Mouse (Mus musculus) kidney, adult 2 months (tissue): Measurements from ENCODE around the gene D5Ertd579e.

Experiments used
- CTCF ChIP-seq: fragments of 200-500 bp; conservative IDR thresholded peaks from 2 replicates; pipeline ENCODE4 v1.5.1; 2011; ENCODE audit warnings: low read depth, mild to moderate bottlenecking, control low read depth, low read length, moderate library complexity, mixed read lengths; ENCODE audit not compliant: insufficient read depth, insufficient read length
- POLR2A ChIP-seq: fragments of 200-500 bp; IDR thresholded peaks from one replicate; pipeline ENCODE4 v1.6.1; 2011; ENCODE audit warnings: low read depth, low read length, control low read depth

GRCm38 (mm10) chr5:36705390-36705789 lies 9.6 kb upstream of the D5Ertd579e start:
- TF ChIP-seq POLR2A: no peak
- no peak for TF ChIP-seq CTCF
